Mouse (Mus musculus) spleen, adult 2 months (tissue): ENCODE data around the gene Dynlrb2. TPM values are rescaled to one million over a fixed set of nuclear protein-coding genes. Genes with fewer than 3 reads are reported as not detected.

ENCODE experiments used
- DNase-seq, 2 experiments: peaks; one replicate each; pipeline versions ENCODE4 v3.0.0 to v3.0.0-alpha.2; 2012 to 2021; ENCODE audit warnings: low spot score in 2 of 2, low read depth in 1 of 2
- H3K27ac ChIP-seq: fragments of 200-500 bp; 2 replicates; pipeline ENCODE4 v1.5.1; 2012; ENCODE audit warnings: low read length, inconsistent platforms; ENCODE audit not compliant: insufficient read depth
- H3K27me3 ChIP-seq: fragments of 200-500 bp; 2 replicates; pipeline ENCODE4 v1.6.1; 2012; ENCODE audit warnings: mild to moderate bottlenecking, moderate library complexity, low read length, inconsistent platforms; ENCODE audit not compliant: control insufficient read depth, insufficient read depth
- H3K36me3 ChIP-seq: fragments of 200-500 bp; 2 replicates; pipeline ENCODE4 v1.6.1; 2012; ENCODE audit warnings: mild to moderate bottlenecking, low read length, inconsistent platforms; ENCODE audit not compliant: control insufficient read depth, insufficient read depth
- H3K4me1 ChIP-seq: fragments of 200-500 bp; 2 replicates; pipeline ENCODE4 v1.6.1; 2011; ENCODE audit warnings: inconsistent platforms; ENCODE audit not compliant: control insufficient read depth, insufficient read depth, insufficient read length
- H3K4me3 ChIP-seq: fragments of 200-500 bp; 2 replicates; pipeline ENCODE4 v1.5.1; 2011; ENCODE audit warnings: mild to moderate bottlenecking, inconsistent platforms; ENCODE audit not compliant: insufficient read depth, insufficient read length; ENCODE audit errors: extremely low read depth
- CTCF ChIP-seq: fragments of 200-500 bp; IDR thresholded peaks from 2 replicates; pipeline ENCODE4 v1.5.1; 2011; ENCODE audit warnings: mild to moderate bottlenecking, inconsistent platforms; ENCODE audit not compliant: insufficient read depth, insufficient read length, insufficient replicate concordance; ENCODE audit errors: extremely low read depth
- POLR2A ChIP-seq: fragments of 200-500 bp; IDR thresholded peaks from 2 replicates; pipeline ENCODE4 v1.6.1; 2011; ENCODE audit warnings: low read depth, low read length, inconsistent platforms
- WGBS: fragments of 180-500 bp; shearing (Covaris S2); methylation state at CpG from one replicate; pipeline ENCODE4 v1.1.7; 2018; 5-methylcytosine and 5-hydroxymethylcytosine counted together
- polyA plus RNA-seq: library from polyadenylated mRNA; depleted of rRNA; stranded (reverse); fragments of >200 nt; gene quantifications from 2 replicates; pipeline ENCODE4 v1.2.3, GENCODE M21; 2012; rRNA removed

Dynlrb2 gene
- polyA plus RNA-seq: not detected in 2 replicates

- Histone ChIP-seq H3K27ac (no peak within 1 kb of the TSS), H3K36me3 (no peaks in the 10 kb centered on the region), H3K4me3 (peak within 1 kb of the TSS; percentile 46), H3K4me1 (no peaks in the 10 kb centered on the region), H3K27me3 (no peaks in the 10 kb centered on the region)
- peak; percentile 93 to 94 for DNase-seq
- 6% methylated on average over 19 of the region's 19 CpGs for WGBS
- no peak for TF ChIP-seq POLR2A
- TF ChIP-seq CTCF: no peak
Observed at GRCm38 (mm10) chr8:116504477-116505120, at the start of gene Dynlrb2. Gene Dynlrb2 (plus strand): TSS chr8:116504974.

GRCm38 (mm10) chr8:116458569-116458968, 46.2 kb upstream of the Dynlrb2 start:
- no peaks in the 10 kb centered on the region for H3K27me3 ChIP-seq
- no peak overlapping the region for H3K27ac ChIP-seq
- peaks cover 2% of the 10 kb centered on the region; the same call in 1 of the 2 replicates for H3K4me1 ChIP-seq
- no peak overlapping the region for H3K4me3 ChIP-seq
- no peak for TF ChIP-seq POLR2A
- no peak for TF ChIP-seq CTCF
- no peaks in the 10 kb centered on the region for H3K36me3 ChIP-seq
- no peak for DNase-seq
- WGBS: 92% methylated on average over 11 of the region's 11 CpGs

- DNase-seq: no peak
- no peak for TF ChIP-seq POLR2A
- TF ChIP-seq CTCF: no peak
- Histone ChIP-seq H3K27me3 (no peaks in the 10 kb centered on the region; the same call in 1 of the 2 replicates), H3K4me1 (no peaks in the 10 kb centered on the region), H3K27ac (no peak overlapping the region), H3K36me3 (no peaks in the 10 kb centered on the region), H3K4me3 (no peak overlapping the region)
- 57% methylated on average over 4 of the region's 4 CpGs for WGBS
Observed at GRCm38 (mm10) chr8:116461472-116461871, 43.3 kb upstream of the Dynlrb2 start.

- Histone ChIP-seq H3K27me3 (no peaks in the 10 kb centered on the region; the same call in 1 of the 2 replicates), H3K4me3 (no peak overlapping the region), H3K27ac (no peak overlapping the region), H3K36me3 (no peaks in the 10 kb centered on the region), H3K4me1 (no peaks in the 10 kb centered on the region)
- no peak for TF ChIP-seq CTCF
- TF ChIP-seq POLR2A: no peak
- DNase-seq: no peak
- 84% methylated on average over 7 of the region's 7 CpGs for WGBS
Observed at GRCm38 (mm10) chr8:116466586-116466985, 38.2 kb upstream of the Dynlrb2 start.

GRCm38 (mm10) chr8:116467027-116467426, 37.7 kb upstream of the Dynlrb2 start:
- DNase-seq: no peak
- H3K27me3 ChIP-seq: no peaks in the 10 kb centered on the region; the same call in 1 of the 2 replicates
- H3K4me3 ChIP-seq: no peak overlapping the region
- WGBS: 41% methylated on average over 1 of the region's 1 CpGs
- H3K36me3 ChIP-seq: no peaks in the 10 kb centered on the region
- no peaks in the 10 kb centered on the region for H3K4me1 ChIP-seq
- TF ChIP-seq POLR2A: no peak
- no peak overlapping the region for H3K27ac ChIP-seq

DNA sequence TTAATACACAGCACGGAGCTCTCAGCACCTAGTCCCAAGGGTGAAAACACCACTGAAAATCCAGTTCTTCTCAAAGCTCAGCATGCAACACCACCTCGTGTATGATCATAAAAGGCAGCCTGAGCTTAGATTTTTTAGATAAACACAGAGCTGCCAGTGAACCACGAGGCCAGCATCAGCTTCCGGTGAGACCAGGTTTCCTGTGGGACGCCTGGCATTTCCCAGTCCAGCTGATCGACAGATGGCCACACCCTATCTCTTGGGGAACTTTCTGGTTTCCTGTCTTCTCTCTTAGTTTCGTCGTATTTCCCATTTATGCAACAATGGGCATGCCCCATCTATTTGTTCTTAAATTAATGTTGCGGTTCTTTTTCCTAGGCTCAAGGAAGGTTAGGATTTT, 26.8 kb upstream of the Dynlrb2 start:
- peak; percentile 13 to 47 for DNase-seq
- no peak; the same call in 1 of the 2 replicates for TF ChIP-seq POLR2A
- TF ChIP-seq CTCF: no peak
- Histone ChIP-seq H3K4me3 (no peak overlapping the region), H3K36me3 (no peaks in the 10 kb centered on the region), H3K4me1 (peaks cover 8% of the 10 kb centered on the region; the same call in 1 of the 2 replicates), H3K27ac (no peak overlapping the region; the same call in 1 of the 2 replicates), H3K27me3 (no peaks in the 10 kb centered on the region)
- 7% methylated on average over 9 of the region's 9 CpGs for WGBS

DNA sequence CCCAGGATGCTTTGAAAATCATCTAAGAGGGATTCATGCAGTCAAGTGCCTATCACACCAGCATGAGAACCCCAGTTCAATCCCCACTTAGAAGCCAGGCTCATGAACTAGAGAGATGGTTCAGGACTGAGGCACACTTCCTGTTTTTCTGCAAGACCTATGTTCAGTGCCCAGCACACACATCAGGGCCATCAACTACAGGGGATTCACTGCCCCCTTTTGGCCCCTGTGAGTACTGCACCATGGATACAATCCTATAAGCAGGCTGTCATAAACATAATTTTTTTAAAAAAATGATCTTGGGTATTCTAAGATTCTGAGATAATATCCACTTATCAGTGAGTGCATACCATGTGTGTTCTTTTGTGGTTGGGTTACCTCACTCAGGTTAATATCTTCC, 26.1 kb upstream of the Dynlrb2 start:
- H3K36me3 ChIP-seq: no peaks in the 10 kb centered on the region
- H3K27ac ChIP-seq: no peak overlapping the region
- peak; percentile 23; the same call in 1 of the 2 replicates for TF ChIP-seq CTCF
- TF ChIP-seq POLR2A: no peak
- H3K27me3 ChIP-seq: no peaks in the 10 kb centered on the region
- DNase-seq: peak; percentile 27 to 47
- peaks cover 8% of the 10 kb centered on the region; the same call in 1 of the 2 replicates for H3K4me1 ChIP-seq
- H3K4me3 ChIP-seq: no peak overlapping the region
